Mouse (Mus musculus) spleen, postnatal 14 days (tissue): ENCODE measurements around the gene Gfpt1.

ENCODE experiments used
- DNase-seq, 2 experiments: peaks; one replicate each; pipeline ENCODE4 v3.0.0; 2021 to 2022; ENCODE audit warnings: low spot score in 2 of 2

The Gfpt1 gene

DNA sequence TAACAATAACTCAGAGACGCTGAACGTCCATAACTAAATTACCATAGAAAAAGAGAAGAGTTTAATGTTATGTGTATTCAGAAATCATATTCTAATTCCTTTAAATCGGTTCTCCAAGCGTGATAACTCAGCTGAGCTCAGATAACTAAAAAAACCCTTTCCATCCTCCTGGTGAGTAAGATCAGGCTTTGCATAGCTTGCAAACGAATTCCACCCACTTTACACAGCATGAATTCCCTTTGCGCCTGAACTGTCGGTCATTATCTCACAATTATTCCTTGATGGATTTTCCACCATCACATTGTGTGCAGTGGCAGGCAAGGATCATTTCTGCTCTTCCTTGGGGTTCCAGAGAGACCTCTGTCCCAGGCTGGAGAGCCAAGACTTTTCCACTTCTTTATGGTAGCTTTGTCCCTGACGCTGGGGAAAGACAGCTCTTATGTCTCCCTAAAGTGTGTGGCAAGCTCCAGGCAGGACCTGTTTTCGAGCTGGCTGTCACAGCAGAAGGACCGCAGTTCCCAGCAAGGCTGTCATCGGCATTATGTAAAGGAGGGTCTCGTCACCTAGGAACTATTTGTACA is 91.4 kb downstream of the Gfpt1 start:
- DNase-seq, result no peak

DNA sequence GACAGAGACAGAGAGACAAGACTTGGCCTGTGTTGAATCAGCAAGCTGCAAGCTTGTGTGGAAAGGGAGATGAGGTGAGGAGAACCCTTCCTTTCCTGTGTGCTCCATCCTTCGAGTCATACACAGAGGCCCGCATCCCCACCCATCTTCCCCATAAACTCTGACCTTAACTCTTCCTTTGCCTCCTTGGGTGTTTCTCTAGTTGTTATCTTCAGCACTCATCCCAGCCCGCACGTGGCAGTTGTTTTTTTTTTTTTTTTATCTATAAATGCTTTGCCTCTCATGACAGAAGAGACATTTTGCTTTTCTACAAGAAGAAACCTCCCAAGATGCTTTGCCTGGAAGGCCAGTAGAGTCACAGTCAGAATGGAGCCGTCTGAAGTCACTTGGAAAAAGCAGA is 95.8 kb downstream of the Gfpt1 start:
- DNase-seq, result no peak

DNA sequence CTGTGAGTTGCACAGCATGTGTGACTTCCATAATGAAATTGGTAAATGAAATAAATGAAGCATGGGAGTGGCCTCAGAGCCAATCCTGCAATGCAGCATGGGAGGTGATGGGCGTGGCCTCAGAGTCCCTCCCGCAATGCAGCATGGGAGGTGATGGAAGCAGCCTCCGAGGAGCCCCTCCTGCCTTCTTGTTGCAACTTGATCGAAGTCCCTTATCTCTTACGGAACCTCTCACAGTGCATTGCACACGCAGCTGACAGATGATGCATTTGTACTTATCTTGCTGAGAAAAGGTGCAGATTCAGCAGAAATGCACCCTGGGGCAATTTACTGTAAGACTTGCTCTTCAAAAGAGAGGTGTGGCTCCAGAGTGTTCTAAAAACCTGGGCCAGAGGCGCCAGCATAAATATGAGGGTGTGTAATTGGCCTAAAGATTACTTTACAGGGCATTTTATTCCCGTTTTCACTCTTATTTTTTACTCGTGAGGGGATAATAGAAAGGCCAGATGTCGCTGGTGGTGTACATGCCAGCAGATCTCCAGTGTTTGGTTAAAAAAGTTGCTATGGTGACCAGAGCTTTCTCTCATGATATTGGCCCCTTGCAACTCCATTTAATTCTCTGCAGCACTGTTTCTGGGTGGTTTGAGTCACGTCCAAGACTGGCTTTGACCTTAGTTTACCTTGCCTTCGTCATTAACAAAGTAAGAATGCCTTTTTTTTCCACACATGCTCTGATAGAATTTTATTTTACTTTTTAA is 97.3 kb downstream of the Gfpt1 start:
- DNase-seq, result no peak
